ENCODE assay signal across 15 mouse cellular contexts in the genomic region with DNA sequence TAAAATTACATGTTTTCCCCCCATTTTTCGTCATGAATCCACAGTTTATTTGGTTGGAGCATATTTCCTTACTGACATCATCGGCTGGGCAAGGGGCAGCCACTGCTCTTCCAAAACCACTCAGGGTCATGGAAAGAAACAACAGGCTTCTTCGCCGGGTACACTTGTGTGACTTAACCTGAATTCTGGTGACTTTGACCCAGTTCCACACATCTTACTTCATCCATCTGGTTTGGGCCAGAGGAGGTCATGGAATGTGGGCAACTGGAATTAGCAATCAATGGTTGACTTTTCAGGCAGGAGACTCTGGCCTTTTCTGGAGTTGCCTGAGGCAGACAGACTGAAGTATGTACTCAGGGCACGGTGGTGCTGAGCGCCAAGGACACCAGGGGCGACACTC. TPM values are rescaled to one million over a fixed set of nuclear protein-coding genes. Genes with fewer than 3 reads are reported as not detected.
A peak's percentile ranks its signal among the peaks of the same experiment; 100 is the strongest.
DNase-seq lines count a peak whose midpoint lies in the region; ATAC-seq and TF ChIP-seq lines count a peak whose summit lies in the region.
"Had no signal": no experiment of that assay in that cellular context is flagged by ENCODE, and none has a peak within 500 bp of the region (broad histone marks: within the 10 kb centered on the region; RNA-seq: fewer than 3 reads in every experiment).

No protein-coding gene starts in this region.

- H3K9ac ChIP-seq in limb, embryonic 14.5 days (ENCODE audit: low read depth, low read length, severe bottlenecking), result no peak overlapping the region
- H3K9ac ChIP-seq: limb, embryonic 12.5 days had no signal

- no peak overlapping the region for H3K4me3 ChIP-seq in limb, embryonic 14.5 days (replicated peaks; ENCODE audit: low read length)
- no peak overlapping the region for H3K4me3 ChIP-seq in limb, embryonic 10.5 days
- H3K4me3 ChIP-seq: limb, embryonic 12.5 days had no signal

- no peak overlapping the region for H3K27ac ChIP-seq in limb, embryonic 14.5 days (replicated peaks; ENCODE audit: low read depth, low read length)
- H3K27ac ChIP-seq in limb, embryonic 10.5 days, result no peak overlapping the region
- H3K27ac ChIP-seq: limb, embryonic 12.5 days had no signal

- 0 out of 2 replicates have a peak, but pooled peaks cover 4% of the 10 kb centered on the region for H3K27me3 ChIP-seq in limb, embryonic 14.5 days (ENCODE audit: control insufficient read depth, insufficient read depth, low read length)
- peaks cover 21% of the 10 kb centered on the region; the same call in 1 of the 2 replicates for H3K27me3 ChIP-seq in limb, embryonic 10.5 days (ENCODE audit: low read depth, poor library complexity, severe bottlenecking)

- H3K36me3 ChIP-seq in limb, embryonic 14.5 days (ENCODE audit: control insufficient read depth, insufficient read depth, low read length), result no peaks in the 10 kb centered on the region
- no peaks in the 10 kb centered on the region for H3K36me3 ChIP-seq in limb, embryonic 10.5 days
- H3K36me3 ChIP-seq: limb, embryonic 12.5 days had no signal

- TF ChIP-seq POLR2A in limb, embryonic 14.5 days (IDR thresholded peaks at IDR 0.05; ENCODE audit: borderline replicate concordance, extremely low read depth, insufficient read depth, insufficient read length), result no peak

- H3K4me1 ChIP-seq in limb, embryonic 14.5 days (ENCODE audit: control insufficient read depth, insufficient read depth, low read length), result peaks cover 12% of the 10 kb centered on the region
- H3K4me1 ChIP-seq in limb, embryonic 10.5 days, result peaks cover 27% of the 10 kb centered on the region

- H3K9me3 ChIP-seq in limb, embryonic 14.5 days (ENCODE audit: control insufficient read depth, low read length), result no peaks in the 10 kb centered on the region
- no peaks in the 10 kb centered on the region for H3K9me3 ChIP-seq in limb, embryonic 10.5 days (replicated peaks)
- H3K9me3 ChIP-seq: limb, embryonic 12.5 days had no signal

- WGBS in limb, embryonic 14.5 days, result 75% methylated on average over 7 of the region's 7 CpGs
- 95% methylated on average over 7 of the region's 7 CpGs for WGBS in limb, embryonic 10.5 days

- DNase-seq in adrenal gland, adult 8-10 months, result peak; percentile 47
- no peak for DNase-seq in adrenal gland, adult 18-20 months (ENCODE audit: low spot score in 2 of 2)
- peak; percentile 12 for DNase-seq in limb, embryonic 14.5 days (ENCODE audit: low spot score)
- no peak for DNase-seq in limb, embryonic 10.5 days (ENCODE audit: low spot score)
- DNase-seq in NIH3T3 (ENCODE audit: low read depth), result peak; percentile 52
- peak; percentile 81 for DNase-seq in kidney, adult 9 months
- DNase-seq in T-cell, adult 2 months (ENCODE audit: low spot score), result no peak
- DNase-seq in yolk sac, embryonic 10.5 days (ENCODE audit: low spot score), result no peak
- DNase-seq: cerebellum, adult 9-10 months; gastrocnemius, postnatal 36 days; lung, postnatal 36 days; retina, postnatal 1 day; thymus, adult 18-20 months had no signal

- no peak overlapping the region for H3K4me2 ChIP-seq in limb, embryonic 14.5 days (replicated peaks; ENCODE audit: low read depth, low read length, severe bottlenecking)
- H3K4me2 ChIP-seq: limb, embryonic 12.5 days; midbrain, embryonic 11.5 days had no signal

- ATAC-seq in limb, embryonic 14.5 days (ENCODE audit: low FRiP score, low read depth), result no peak

RNA-seq across cellular contexts. Expression of a gene that starts 58.5 kb away (rescaled TPM):
- 10 to 100 TPM; 13.9 to 22.5 (median 18.6) TPM for total RNA-seq in adrenal gland, adult 8-10 months (2022)
- 10 to 100 TPM; 15.0 to 16.1 TPM for total RNA-seq in adrenal gland, adult 18-20 months (2021)
- polyA plus RNA-seq in limb, embryonic 14.5 days (2012; rRNA removed), result 12.0 and 13.7 TPM in 2 replicates
- polyA plus RNA-seq in limb, embryonic 14.5 days (2014; fragmentation: Nextera tagmentation; extraction: Ambion mirVana), result 15.8 and 16.7 TPM in 2 replicates
- polyA plus RNA-seq in limb, embryonic 10.5 days (2016; fragmentation: Nextera tagmentation; extraction: Ambion mirVana), result 22.5 and 25.2 TPM in 2 replicates

Comparison
In these comparisons a context has a peak if more than half of its experiments do, and no peak if none do; other contexts are left out.
1. DNase-seq: peak in adrenal gland, adult 8-10 months (single experiment), limb, embryonic 14.5 days (single experiment), NIH3T3 (single experiment) and kidney, adult 9 months (single experiment); none in adrenal gland, adult 18-20 months (0 of 2), limb, embryonic 10.5 days (single experiment), T-cell, adult 2 months (single experiment) and yolk sac, embryonic 10.5 days (single experiment).